Mouse (Mus musculus) bone marrow, adult 2 months (tissue): ENCODE data around the gene Doc2a.

Experiments
- CTCF ChIP-seq: fragments of 200-500 bp; IDR thresholded peaks from 2 replicates; pipeline ENCODE4 v1.5.1; 2011; ENCODE audit warnings: low read length, control low read depth; ENCODE audit not compliant: control insufficient read depth, insufficient read depth
- POLR2A ChIP-seq: fragments of 200-500 bp; IDR thresholded peaks from 2 replicates; pipeline ENCODE4 v1.6.1; 2011; ENCODE audit warnings: low read depth, mild to moderate bottlenecking, control low read depth, low read length, borderline replicate concordance; ENCODE audit not compliant: control insufficient read depth

- no peak for TF ChIP-seq CTCF
- TF ChIP-seq POLR2A: no peak
Measured at GRCm38 (mm10) chr7:126847116-126847420, at the start of gene Doc2a.
